Mouse (Mus musculus): ENCODE measurements around the gene Pbx1. TPM values are rescaled to one million over a fixed set of nuclear protein-coding genes. Genes with fewer than 3 reads are reported as not detected.

Gene Pbx1
- total RNA-seq, 1 experiment: 10.0 TPM

DNA sequence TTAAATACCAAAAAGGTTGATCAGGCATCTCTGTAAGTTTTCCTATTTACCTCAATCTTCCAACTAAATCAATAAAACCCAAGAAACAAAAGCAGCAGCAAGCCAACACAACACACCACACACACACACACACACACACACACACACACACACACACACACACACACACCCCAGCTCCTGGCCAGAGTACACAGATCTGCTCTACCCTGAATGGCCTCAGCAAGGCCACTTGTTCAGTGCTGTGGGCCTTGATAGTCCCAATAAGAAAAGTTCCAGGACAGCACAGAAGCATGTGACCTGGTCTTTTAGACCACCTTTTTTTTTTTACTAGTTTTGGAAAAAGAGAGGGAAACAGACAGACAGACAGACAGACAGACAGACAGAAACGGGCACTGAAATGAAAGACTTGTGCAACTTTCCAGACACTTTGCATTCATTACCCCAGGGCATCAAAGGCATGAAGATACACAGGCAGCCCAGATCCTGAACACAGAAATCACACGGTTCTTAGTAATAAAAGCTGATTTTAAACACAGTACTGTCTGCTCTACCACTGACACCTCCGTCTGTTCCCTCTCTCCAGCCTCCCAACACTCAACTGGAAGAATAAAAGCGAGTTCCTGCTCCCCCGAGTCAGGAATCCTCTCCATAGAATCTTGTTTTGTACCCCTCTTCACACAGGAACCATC, 6.9 kb downstream of the Pbx1 start:
- no peak overlapping the region for H3K27ac ChIP-seq (ENCODE audit: insufficient read depth, low read depth, low read length, poor library complexity, severe bottlenecking)
- DNase-seq (ENCODE audit: low read depth, low spot score): no peak
- no peak overlapping the region for H3K4me3 ChIP-seq (ENCODE audit: insufficient read depth in 1 of 2, low read depth in 1 of 2, low read length in 2 of 2, poor library complexity in 1 of 2, severe bottlenecking in 1 of 2)
- no peak for TF ChIP-seq ZNF384 (IDR thresholded peaks at IDR 0.05; ENCODE audit: low read depth, low read length)
- TF ChIP-seq ZC3H11A (IDR thresholded peaks at IDR 0.05; ENCODE audit: borderline replicate concordance, low read depth, low read length): no peak
- TF ChIP-seq HCFC1 (IDR thresholded peaks at IDR 0.05; ENCODE audit: borderline replicate concordance, insufficient read depth, low read length): no peak
- no peak for TF ChIP-seq CHD2 (IDR thresholded peaks at IDR 0.05; ENCODE audit: low read depth, low read length)
- no peak for TF ChIP-seq MAFK (IDR thresholded peaks at IDR 0.05; ENCODE audit: insufficient read depth, low read depth, low read length)
- no peak overlapping the region for H3K9ac ChIP-seq (ENCODE audit: insufficient read depth, low read depth, low read length, poor library complexity, severe bottlenecking)
- H3K4me1 ChIP-seq (ENCODE audit: control insufficient read depth in 2 of 2, insufficient read depth in 2 of 2, low read length in 2 of 2, poor library complexity in 1 of 2): no peaks in the 10 kb centered on the region
- H3K9me3 ChIP-seq (ENCODE audit: control insufficient read depth, insufficient read depth, low read depth, low read length): no peaks in the 10 kb centered on the region
- in situ Hi-C loops (cut with MboI; ENCODE audit: low sequenced_read_pairs in 2 of 2, unreplicated experiment in 2 of 2): no loop called here
- no peaks in the 10 kb centered on the region for H3K36me3 ChIP-seq (ENCODE audit: control insufficient read depth, insufficient read depth, low read length, poor library complexity, severe bottlenecking)

DNA sequence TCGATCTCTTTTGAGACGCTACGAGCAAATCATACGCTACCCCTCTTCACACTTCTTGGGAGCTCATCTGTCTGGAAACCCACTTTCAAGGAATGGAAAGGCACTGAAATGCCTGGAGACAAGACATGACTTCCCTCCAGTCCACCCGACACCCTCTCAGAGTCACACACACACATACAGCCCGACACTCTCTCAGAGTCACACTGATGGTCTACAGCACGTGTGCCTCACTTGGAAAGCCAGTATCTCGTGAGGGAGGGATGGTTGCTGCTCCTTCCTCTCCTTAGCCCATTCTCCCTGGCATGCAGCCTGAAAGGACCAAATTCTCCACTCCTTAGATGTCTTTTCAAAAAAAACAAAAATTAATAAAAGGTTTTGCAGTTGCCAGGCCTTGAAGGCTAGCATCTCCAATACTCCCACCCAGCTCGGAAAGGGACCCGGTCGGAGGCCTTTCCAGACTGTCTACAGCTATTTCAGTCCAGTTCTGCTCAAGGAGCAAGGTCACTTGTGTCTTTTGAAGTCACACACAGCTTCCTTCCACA, 8.6 kb downstream of the Pbx1 start:
- no peak overlapping the region for H3K27ac ChIP-seq (ENCODE audit: insufficient read depth, low read depth, low read length, poor library complexity, severe bottlenecking)
- TF ChIP-seq ZC3H11A (IDR thresholded peaks at IDR 0.05; ENCODE audit: borderline replicate concordance, low read depth, low read length): no peak
- no peak for TF ChIP-seq CHD2 (IDR thresholded peaks at IDR 0.05; ENCODE audit: low read depth, low read length)
- TF ChIP-seq MAFK (IDR thresholded peaks at IDR 0.05; ENCODE audit: insufficient read depth, low read depth, low read length): no peak
- TF ChIP-seq ZNF384 (IDR thresholded peaks at IDR 0.05; ENCODE audit: low read depth, low read length): no peak
- no peak for TF ChIP-seq HCFC1 (IDR thresholded peaks at IDR 0.05; ENCODE audit: borderline replicate concordance, insufficient read depth, low read length)
- no peaks in the 10 kb centered on the region for H3K9me3 ChIP-seq (ENCODE audit: control insufficient read depth, insufficient read depth, low read depth, low read length)
- no peaks in the 10 kb centered on the region for H3K36me3 ChIP-seq (ENCODE audit: control insufficient read depth, insufficient read depth, low read length, poor library complexity, severe bottlenecking)
- no peak for DNase-seq (ENCODE audit: low read depth, low spot score)
- H3K9ac ChIP-seq (ENCODE audit: insufficient read depth, low read depth, low read length, poor library complexity, severe bottlenecking): no peak overlapping the region
- H3K4me3 ChIP-seq (ENCODE audit: insufficient read depth in 1 of 2, low read depth in 1 of 2, low read length in 2 of 2, poor library complexity in 1 of 2, severe bottlenecking in 1 of 2): no peak overlapping the region
- in situ Hi-C loops (cut with MboI; ENCODE audit: low sequenced_read_pairs in 2 of 2, unreplicated experiment in 2 of 2): no loop called here
- no peaks in the 10 kb centered on the region for H3K4me1 ChIP-seq (ENCODE audit: control insufficient read depth in 2 of 2, insufficient read depth in 2 of 2, low read length in 2 of 2, poor library complexity in 1 of 2)

DNA sequence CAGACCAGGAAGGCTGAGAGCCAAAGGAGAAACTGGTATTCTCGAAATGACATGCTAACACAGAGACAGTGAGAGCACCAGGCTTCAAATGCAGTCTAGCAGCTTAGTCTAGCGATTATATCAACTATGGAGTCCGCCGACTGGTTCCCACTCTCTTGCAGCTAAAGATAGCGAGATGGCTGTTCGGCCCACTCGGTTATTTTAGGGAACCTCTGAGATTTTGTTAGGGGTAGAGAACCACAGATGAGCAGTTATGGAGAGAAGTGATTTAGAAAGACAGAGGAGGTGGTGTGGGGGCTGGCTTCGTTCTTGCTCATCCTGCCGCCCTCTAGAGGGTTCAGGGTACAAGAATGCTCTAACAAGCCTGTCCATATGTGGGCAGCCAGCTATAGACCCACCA, 13.2 kb downstream of the Pbx1 start:
- Histone ChIP-seq H3K4me1 (ENCODE audit: control insufficient read depth in 2 of 2, insufficient read depth in 2 of 2, low read length in 2 of 2, poor library complexity in 1 of 2) (peaks cover 1 to 12% of the 10 kb centered on the region in 2 experiments; a peak in 1 of 4 replicates), H3K4me3 (ENCODE audit: insufficient read depth in 1 of 2, low read depth in 1 of 2, low read length in 2 of 2, poor library complexity in 1 of 2, severe bottlenecking in 1 of 2) (no peak overlapping the region), H3K36me3 (ENCODE audit: control insufficient read depth, insufficient read depth, low read length, poor library complexity, severe bottlenecking) (no peaks in the 10 kb centered on the region), H3K27ac (ENCODE audit: insufficient read depth, low read depth, low read length, poor library complexity, severe bottlenecking) (no peak overlapping the region), H3K9me3 (ENCODE audit: control insufficient read depth, insufficient read depth, low read depth, low read length) (no peaks in the 10 kb centered on the region), H3K9ac (ENCODE audit: insufficient read depth, low read depth, low read length, poor library complexity, severe bottlenecking) (no peak overlapping the region)
- no peak for DNase-seq (ENCODE audit: low read depth, low spot score)
- TF ChIP-seq HCFC1 (IDR thresholded peaks at IDR 0.05; ENCODE audit: borderline replicate concordance, insufficient read depth, low read length) (no peak), ZNF384 (IDR thresholded peaks at IDR 0.05; ENCODE audit: low read depth, low read length) (no peak), ZC3H11A (IDR thresholded peaks at IDR 0.05; ENCODE audit: borderline replicate concordance, low read depth, low read length) (no peak), MAFK (IDR thresholded peaks at IDR 0.05; ENCODE audit: insufficient read depth, low read depth, low read length) (no peak), CHD2 (IDR thresholded peaks at IDR 0.05; ENCODE audit: low read depth, low read length) (no peak)
- in situ Hi-C loops (cut with MboI; ENCODE audit: low sequenced_read_pairs in 2 of 2, unreplicated experiment in 2 of 2): no loop called here

DNA sequence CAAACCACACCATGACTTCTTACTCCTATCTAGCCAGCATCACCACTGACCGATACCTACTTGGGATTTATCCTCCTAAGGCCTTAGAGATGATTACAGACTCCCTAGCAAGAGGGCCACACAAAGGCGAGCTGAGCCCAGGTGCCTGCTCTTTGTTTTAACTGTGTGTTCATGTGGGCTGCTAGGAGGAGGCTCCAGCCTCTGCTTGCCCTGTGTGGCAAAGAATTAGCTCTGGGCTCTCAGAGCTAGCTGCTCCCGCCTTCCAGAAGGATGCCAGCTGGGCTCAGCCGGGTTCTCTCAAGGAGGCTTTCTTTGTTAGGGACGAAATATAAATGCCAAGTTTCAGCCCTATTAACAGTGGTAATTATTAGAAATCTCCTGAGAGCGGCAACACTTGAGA, 14.4 kb downstream of the Pbx1 start:
- peaks cover 1 to 12% of the 10 kb centered on the region in 2 experiments; a peak in 1 of 4 replicates for H3K4me1 ChIP-seq (ENCODE audit: control insufficient read depth in 2 of 2, insufficient read depth in 2 of 2, low read length in 2 of 2, poor library complexity in 1 of 2)
- in situ Hi-C loops (cut with MboI; ENCODE audit: low sequenced_read_pairs in 2 of 2, unreplicated experiment in 2 of 2): no loop called here
- no peak for TF ChIP-seq MAFK (IDR thresholded peaks at IDR 0.05; ENCODE audit: insufficient read depth, low read depth, low read length)
- no peak for TF ChIP-seq ZNF384 (IDR thresholded peaks at IDR 0.05; ENCODE audit: low read depth, low read length)
- TF ChIP-seq ZC3H11A (IDR thresholded peaks at IDR 0.05; ENCODE audit: borderline replicate concordance, low read depth, low read length): no peak
- no peaks in the 10 kb centered on the region for H3K9me3 ChIP-seq (ENCODE audit: control insufficient read depth, insufficient read depth, low read depth, low read length)
- H3K36me3 ChIP-seq (ENCODE audit: control insufficient read depth, insufficient read depth, low read length, poor library complexity, severe bottlenecking): no peaks in the 10 kb centered on the region
- no peak overlapping the region for H3K27ac ChIP-seq (ENCODE audit: insufficient read depth, low read depth, low read length, poor library complexity, severe bottlenecking)
- no peak overlapping the region for H3K9ac ChIP-seq (ENCODE audit: insufficient read depth, low read depth, low read length, poor library complexity, severe bottlenecking)
- DNase-seq (ENCODE audit: low read depth, low spot score): no peak
- H3K4me3 ChIP-seq (ENCODE audit: insufficient read depth in 1 of 2, low read depth in 1 of 2, low read length in 2 of 2, poor library complexity in 1 of 2, severe bottlenecking in 1 of 2): no peak overlapping the region

Measured in ES-E14 (cell line).